Mouse (Mus musculus): ENCODE data around the gene Clmp. TPM values are rescaled to one million over a fixed set of nuclear protein-coding genes. Genes with fewer than 3 reads are reported as not detected.
"Not testable (repeated sequence)": the region's sequence is repeated elsewhere in the genome, so short reads cannot be mapped to it uniquely, and the experiment has no call there.

Gene Clmp
- polyA plus RNA-seq, 1 experiment, result 1.4 TPM

- peak; percentile 99 to 100 for DNase-seq (ENCODE audit: low read depth in 1 of 2, low spot score in 2 of 2)
- Histone ChIP-seq H3K4me1 (ENCODE audit: control insufficient read depth, insufficient read depth, insufficient read length) (no peaks in the 10 kb centered on the region; the same call in 1 of the 2 replicates), H3K27me3 (ENCODE audit: control insufficient read depth, insufficient read depth, low read length) (no peaks in the 10 kb centered on the region), H3K36me3 (ENCODE audit: control insufficient read depth, insufficient read depth, low read length) (peaks cover 23% of the 10 kb centered on the region), H3K4me3 (ENCODE audit: extremely low read depth, insufficient read depth, insufficient read length) (peak within 1 kb of the TSS; percentile 98), H3K27ac (ENCODE audit: insufficient read depth, low read length) (peak within 1 kb of the TSS; percentile 99)
- under 1% methylated on average over 81 of the region's 83 CpGs for WGBS
- no peak for TF ChIP-seq CTCF (IDR thresholded peaks at IDR 0.05; ENCODE audit: extremely low read depth, insufficient read depth, insufficient read length, insufficient replicate concordance)
- peak; percentile 100 for TF ChIP-seq POLR2A (IDR thresholded peaks at IDR 0.05; ENCODE audit: low read depth, low read length)
Observed at GRCm38 (mm10) chr9:40800675-40801612, 115.2 kb downstream of the Clmp start, which contains the start of gene Hspa8. Gene Hspa8, plus strand, starts transcription at chr9:40800984.

- Histone ChIP-seq H3K4me3 (ENCODE audit: extremely low read depth, insufficient read depth, insufficient read length) (peak overlapping the region; percentile 98), H3K36me3 (ENCODE audit: control insufficient read depth, insufficient read depth, low read length) (peaks cover 27% of the 10 kb centered on the region), H3K27ac (ENCODE audit: insufficient read depth, low read length) (peak overlapping the region; percentile 96)
- not testable (repeated sequence) for H3K27me3 ChIP-seq (ENCODE audit: control insufficient read depth, insufficient read depth, low read length); DNase-seq (ENCODE audit: low read depth in 1 of 2, low spot score in 2 of 2); H3K4me1 ChIP-seq (ENCODE audit: control insufficient read depth, insufficient read depth, insufficient read length)
- WGBS, result 2% methylated on average over 28 of the region's 28 CpGs
Observed at GRCm38 (mm10) chr9:40801614-40802532, 116.1 kb downstream of the Clmp start.

GRCm38 (mm10) chr9:40802533-40802875, 116.7 kb downstream of the Clmp start:
- Histone ChIP-seq H3K36me3 (ENCODE audit: control insufficient read depth, insufficient read depth, low read length) (peaks cover 27% of the 10 kb centered on the region), H3K4me3 (ENCODE audit: extremely low read depth, insufficient read depth, insufficient read length) (peak overlapping the region; percentile 16; the same call in 1 of the 2 replicates)
- not testable (repeated sequence) for H3K27ac ChIP-seq (ENCODE audit: insufficient read depth, low read length); DNase-seq (ENCODE audit: low read depth in 1 of 2, low spot score in 2 of 2); H3K27me3 ChIP-seq (ENCODE audit: control insufficient read depth, insufficient read depth, low read length); H3K4me1 ChIP-seq (ENCODE audit: control insufficient read depth, insufficient read depth, insufficient read length)
- WGBS, result 7% methylated on average over 8 of the region's 8 CpGs

DNA sequence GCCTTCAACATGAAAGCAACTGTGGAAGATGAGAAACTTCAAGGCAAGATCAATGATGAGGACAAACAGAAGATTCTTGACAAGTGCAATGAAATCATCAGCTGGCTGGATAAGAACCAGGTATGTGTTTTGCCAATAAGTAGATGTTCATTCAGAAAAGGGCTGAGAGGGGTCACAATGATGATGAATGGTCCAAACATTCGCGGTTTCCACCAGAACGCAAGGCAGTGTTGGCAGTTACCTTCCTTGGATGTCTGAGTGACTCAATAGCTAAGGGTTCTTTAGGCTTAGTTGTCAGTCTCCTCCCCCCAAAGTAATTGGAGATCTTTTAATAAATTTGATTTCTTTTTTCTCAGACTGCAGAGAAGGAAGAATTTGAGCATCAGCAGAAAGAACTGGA, 118.8 kb downstream of the Clmp start:
- WGBS, result 73% methylated on average over 3 of the region's 3 CpGs
- not testable (repeated sequence) for DNase-seq (ENCODE audit: low read depth in 1 of 2, low spot score in 2 of 2); H3K4me1 ChIP-seq (ENCODE audit: control insufficient read depth, insufficient read depth, insufficient read length); H3K27me3 ChIP-seq (ENCODE audit: control insufficient read depth, insufficient read depth, low read length); H3K4me3 ChIP-seq (ENCODE audit: extremely low read depth, insufficient read depth, insufficient read length); H3K27ac ChIP-seq (ENCODE audit: insufficient read depth, low read length)
- peaks cover 27% of the 10 kb centered on the region for H3K36me3 ChIP-seq (ENCODE audit: control insufficient read depth, insufficient read depth, low read length)

- no peaks in the 10 kb centered on the region for H3K27me3 ChIP-seq (ENCODE audit: control insufficient read depth, insufficient read depth, low read length)
- DNase-seq (ENCODE audit: low read depth in 1 of 2, low spot score in 2 of 2), result peak; percentile 73
Observed at GRCm38 (mm10) chr9:40805263-40805662, 119.5 kb downstream of the Clmp start.

DNA sequence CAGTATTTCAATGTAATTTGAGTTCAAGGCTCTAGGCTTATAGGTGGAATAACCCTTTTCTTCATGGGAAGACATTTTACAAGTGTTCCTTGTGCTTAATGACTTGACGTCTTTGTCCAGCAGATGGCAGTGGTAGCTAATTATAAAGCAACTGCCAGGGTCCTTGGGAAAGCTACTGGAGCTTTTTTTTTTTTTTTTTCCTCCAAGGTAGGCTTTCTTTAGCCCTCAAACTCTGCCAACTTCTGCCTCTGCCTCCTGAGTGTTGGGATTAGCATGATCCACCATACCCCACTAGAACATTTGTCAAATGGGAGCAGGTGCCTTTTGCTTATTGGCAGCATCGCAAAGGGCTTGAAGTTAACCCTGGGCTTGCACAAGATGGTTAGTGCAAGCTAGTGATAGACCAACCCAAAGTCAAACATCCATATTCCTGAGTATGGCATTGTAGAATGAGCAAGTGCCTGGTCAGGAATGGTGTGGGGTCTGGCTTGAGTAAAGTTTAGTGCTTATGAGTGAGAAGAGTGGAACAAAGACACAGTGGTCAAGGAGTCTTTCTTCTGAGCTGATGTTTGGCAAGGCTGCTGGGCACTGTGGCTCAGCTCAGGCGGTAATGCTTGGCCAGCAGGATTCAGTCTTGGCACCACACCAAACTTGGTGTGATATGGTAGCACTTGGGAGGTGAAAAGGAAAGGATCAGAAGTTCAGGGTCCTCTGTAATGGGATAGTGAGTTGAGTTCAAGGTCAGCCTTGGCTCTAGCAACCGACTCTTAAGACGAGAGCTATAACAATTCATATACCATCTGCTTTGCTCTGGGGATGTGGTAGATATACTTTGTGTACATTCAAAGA, 120.9 kb downstream of the Clmp start:
- Histone ChIP-seq H3K27ac (ENCODE audit: insufficient read depth, low read length) (no peak overlapping the region), H3K4me1 (ENCODE audit: control insufficient read depth, insufficient read depth, insufficient read length) (no peaks in the 10 kb centered on the region), H3K36me3 (ENCODE audit: control insufficient read depth, insufficient read depth, low read length) (peaks cover 26% of the 10 kb centered on the region), H3K27me3 (ENCODE audit: control insufficient read depth, insufficient read depth, low read length) (no peaks in the 10 kb centered on the region), H3K4me3 (ENCODE audit: extremely low read depth, insufficient read depth, insufficient read length) (no peak overlapping the region)
- DNase-seq (ENCODE audit: low read depth in 1 of 2, low spot score in 2 of 2), result no peak
- TF ChIP-seq CTCF (IDR thresholded peaks at IDR 0.05; ENCODE audit: extremely low read depth, insufficient read depth, insufficient read length, insufficient replicate concordance) (no peak), POLR2A (IDR thresholded peaks at IDR 0.05; ENCODE audit: low read depth, low read length) (no peak)
- WGBS, result 63% methylated on average over 5 of the region's 5 CpGs

More at GRCm38 (mm10) chr9:40805263-40805662, 119.5 kb downstream of the Clmp start:
- H3K4me1 ChIP-seq (ENCODE audit: control insufficient read depth, insufficient read depth, insufficient read length), result no peaks in the 10 kb centered on the region
- no peak overlapping the region for H3K4me3 ChIP-seq (ENCODE audit: extremely low read depth, insufficient read depth, insufficient read length)
- H3K27ac ChIP-seq (ENCODE audit: insufficient read depth, low read length), result no peak overlapping the region
- H3K36me3 ChIP-seq (ENCODE audit: control insufficient read depth, insufficient read depth, low read length), result peaks cover 27% of the 10 kb centered on the region
- 71% methylated on average over 2 of the region's 2 CpGs for WGBS
- TF ChIP-seq CTCF (IDR thresholded peaks at IDR 0.05; ENCODE audit: extremely low read depth, insufficient read depth, insufficient read length, insufficient replicate concordance) (peak; percentile 24; the same call in 1 of the 2 replicates), POLR2A (IDR thresholded peaks at IDR 0.05; ENCODE audit: low read depth, low read length) (no peak)
